Mouse (Mus musculus): ENCODE measurements around the gene Smoc2.

DNA sequence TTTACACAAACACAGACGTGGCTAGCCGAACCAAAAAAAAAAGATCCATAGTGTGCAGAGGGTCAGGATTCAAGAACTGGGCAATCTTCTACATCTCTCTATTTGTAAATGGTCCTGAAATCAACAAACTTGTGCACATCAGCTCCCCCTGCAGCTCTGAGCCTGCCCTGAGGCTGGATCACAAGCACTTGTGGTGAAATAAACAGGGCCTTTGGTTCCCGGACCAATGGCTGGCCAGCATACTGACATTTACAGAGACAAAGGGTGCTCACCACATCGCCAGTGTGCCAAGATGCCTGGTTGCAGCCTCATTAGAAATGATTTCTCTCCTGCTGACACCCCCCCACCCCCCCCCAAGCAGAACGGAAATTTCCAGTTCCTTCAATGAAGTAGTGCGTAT, 23.1 kb downstream of the Smoc2 start:
- TF ChIP-seq CTCF (IDR thresholded peaks at IDR 0.05; ENCODE audit: borderline replicate concordance, insufficient read depth, low read depth, low read length): no peak
- TF ChIP-seq POLR2A (IDR thresholded peaks at IDR 0.05; ENCODE audit: borderline replicate concordance, insufficient read depth, low read length): no peak
